Mouse (Mus musculus) kidney, embryonic 14.5 days (tissue): ENCODE measurements at regions not wholly inside any gene's neighbourhood (a gene's known extent, or its start where the extent isn't known, plus 50 kb on each side); places are given as distances from the start of the nearest gene placed in this dataset.

Source experiments
- ATAC-seq: fragments of 200-750 bp; cut with Nextera tagmentation; 2 replicates; pipeline ENCODE4 v1.8.0; 2017; ENCODE audit warnings: moderate number of reproducible peaks, mild to moderate bottlenecking, moderate TSS enrichment, moderate library complexity; ENCODE audit not compliant: low FRiP score, low TSS enrichment
- H3K27ac ChIP-seq: fragments of 300-500 bp; sonication (generic); 2 replicates; pipeline ENCODE4 v1.5.1; 2014; ENCODE audit warnings: low read depth, mild to moderate bottlenecking, low read length, moderate library complexity, mixed read lengths
- H3K27me3 ChIP-seq: fragments of 300-500 bp; sonication (generic); 2 replicates; pipeline ENCODE4 v1.6.1; 2014; ENCODE audit warnings: mild to moderate bottlenecking, low read length; ENCODE audit not compliant: control insufficient read depth, insufficient read depth
- H3K36me3 ChIP-seq: fragments of 300-500 bp; sonication (generic); 2 replicates; pipeline ENCODE4 v1.6.1; 2014; ENCODE audit warnings: low read length, mixed read lengths; ENCODE audit not compliant: control insufficient read depth, insufficient read depth
- H3K4me1 ChIP-seq: fragments of 300-500 bp; sonication (generic); 2 replicates; pipeline ENCODE4 v1.6.1; 2014; ENCODE audit warnings: low read length, mixed read lengths; ENCODE audit not compliant: control insufficient read depth, insufficient read depth
- H3K4me2 ChIP-seq: fragments of 300-500 bp; sonication (generic); replicated peaks from 2 replicates; pipeline ENCODE4 v1.6.1; 2014; ENCODE audit warnings: low read depth, mild to moderate bottlenecking, low read length
- H3K4me3 ChIP-seq: fragments of 300-500 bp; sonication (generic); 2 replicates; pipeline ENCODE4 v1.5.1; 2014; ENCODE audit warnings: mild to moderate bottlenecking, low read length
- H3K9ac ChIP-seq: fragments of 300-500 bp; sonication (generic); 2 replicates; pipeline ENCODE4 v1.6.1; 2014; ENCODE audit warnings: low read depth, mild to moderate bottlenecking, low read length, moderate library complexity
- H3K9me3 ChIP-seq: fragments of 300-500 bp; sonication (generic); 2 replicates; pipeline ENCODE4 v1.6.1; 2016; ENCODE audit warnings: low read length; ENCODE audit not compliant: control insufficient read depth
- WGBS: fragments of 180-500 bp; shearing (Covaris S2); extraction: QIAGEN DNeasy Blood & Tissue Kit; methylation state at CpG from one replicate; pipeline ENCODE4 v1.1.7; 2014; 5-methylcytosine and 5-hydroxymethylcytosine counted together

DNA sequence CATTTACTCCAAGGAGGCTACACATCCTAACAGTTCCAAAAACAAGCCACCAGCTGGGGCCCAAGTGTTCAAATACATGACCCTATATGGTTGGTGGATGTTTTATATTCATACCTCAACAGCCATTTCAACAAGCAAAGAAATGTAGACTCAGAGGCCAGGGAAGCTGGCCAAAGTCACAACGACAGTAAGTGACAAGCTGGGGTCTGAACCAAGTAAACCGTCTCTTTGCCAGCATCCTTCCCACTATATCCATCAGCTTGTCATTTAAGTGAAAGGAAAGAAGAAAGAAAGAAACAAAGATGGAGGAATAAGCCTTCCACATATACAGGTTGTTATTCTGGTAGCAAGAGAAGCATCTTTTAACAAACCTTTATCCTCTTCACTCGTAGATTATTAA lies 371.7 kb upstream of the Dynlrb2 start:
- ATAC-seq, result no peak
- Histone ChIP-seq H3K4me2 (no peak overlapping the region), H3K27me3 (no peaks in the 10 kb centered on the region), H3K9me3 (no peaks in the 10 kb centered on the region), H3K36me3 (no peaks in the 10 kb centered on the region), H3K4me3 (no peak overlapping the region), H3K4me1 (no peaks in the 10 kb centered on the region), H3K27ac (no peak overlapping the region), H3K9ac (no peak overlapping the region)
- WGBS, result 76% methylated on average over 3 of the region's 3 CpGs

DNA sequence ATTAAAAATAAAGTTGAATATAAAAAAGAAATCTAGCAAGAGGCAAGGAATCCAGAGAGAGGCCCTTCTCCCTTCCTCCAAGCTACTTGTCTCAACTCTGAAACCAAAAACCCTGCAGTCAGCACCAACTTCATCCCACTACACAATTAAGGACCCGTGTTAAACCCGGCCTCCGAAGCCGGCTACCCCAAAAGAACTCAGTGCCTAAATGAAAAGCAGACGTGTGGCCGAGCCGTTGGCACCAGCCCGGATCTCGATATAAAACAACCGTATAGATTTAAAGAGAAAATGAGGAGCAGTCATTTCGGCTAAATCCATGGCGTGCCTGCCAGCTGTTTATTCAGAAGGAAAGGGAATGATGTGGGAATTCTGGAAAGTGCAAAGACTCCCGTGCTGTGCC lies 384.7 kb upstream of the Dynlrb2 start:
- H3K27me3 ChIP-seq, result no peaks in the 10 kb centered on the region
- no peak overlapping the region for H3K9ac ChIP-seq
- no peak for ATAC-seq
- no peaks in the 10 kb centered on the region for H3K9me3 ChIP-seq
- H3K36me3 ChIP-seq, result no peaks in the 10 kb centered on the region
- H3K4me1 ChIP-seq, result peaks cover 2% of the 10 kb centered on the region; the same call in 1 of the 2 replicates
- 87% methylated on average over 13 of the region's 13 CpGs for WGBS
- no peak overlapping the region for H3K4me3 ChIP-seq
- no peak overlapping the region for H3K27ac ChIP-seq
- no peak overlapping the region for H3K4me2 ChIP-seq

GRCm38 (mm10) chr8:116117919-116118318 lies 386.9 kb upstream of the Dynlrb2 start:
- Histone ChIP-seq H3K4me2 (no peak overlapping the region), H3K4me1 (peaks cover 2% of the 10 kb centered on the region; the same call in 1 of the 2 replicates), H3K27ac (no peak overlapping the region), H3K9me3 (no peaks in the 10 kb centered on the region), H3K9ac (no peak overlapping the region), H3K4me3 (no peak overlapping the region), H3K36me3 (no peaks in the 10 kb centered on the region), H3K27me3 (no peaks in the 10 kb centered on the region)
- whole genome bisulfite sequencing, result 95% methylated on average over 2 of the region's 2 CpGs
- no peak for ATAC-seq

DNA sequence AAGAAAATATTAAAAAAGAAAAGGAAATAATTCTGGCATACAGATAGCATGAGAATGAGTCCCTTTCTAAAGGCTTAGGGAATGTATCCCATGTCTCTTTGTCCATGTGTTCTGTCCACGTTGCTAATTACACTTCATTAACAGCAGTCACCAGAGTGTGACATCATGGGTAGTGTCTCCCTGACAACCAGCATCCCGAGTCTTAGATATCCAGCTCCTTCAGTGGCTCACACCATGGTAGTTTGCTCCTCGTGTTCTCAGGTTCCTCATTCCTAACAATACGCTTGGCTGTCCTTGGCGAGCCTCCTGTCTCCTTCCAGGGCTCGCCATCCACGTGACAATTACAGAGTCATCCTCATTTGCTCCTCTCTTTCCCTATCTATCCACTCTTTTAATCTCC lies 388.1 kb upstream of the Dynlrb2 start:
- H3K9ac ChIP-seq, result no peak overlapping the region
- peak; percentile 55; the same call in 1 of the 2 replicates for ATAC-seq
- no peaks in the 10 kb centered on the region for H3K36me3 ChIP-seq
- 35% methylated on average over 7 of the region's 7 CpGs for WGBS
- H3K4me1 ChIP-seq, result peaks cover 2% of the 10 kb centered on the region; the same call in 1 of the 2 replicates
- H3K4me2 ChIP-seq, result no peak overlapping the region
- H3K27me3 ChIP-seq, result no peaks in the 10 kb centered on the region
- no peaks in the 10 kb centered on the region for H3K9me3 ChIP-seq
- H3K4me3 ChIP-seq, result no peak overlapping the region
- H3K27ac ChIP-seq, result no peak overlapping the region

- H3K27ac ChIP-seq, result no peak overlapping the region; the same call in 1 of the 2 replicates
- no peak overlapping the region for H3K4me3 ChIP-seq
- no peak overlapping the region for H3K9ac ChIP-seq
- WGBS, result 48% methylated on average over 18 of the region's 18 CpGs
- no peaks in the 10 kb centered on the region for H3K9me3 ChIP-seq
- ATAC-seq, result peak; percentile 88
- H3K36me3 ChIP-seq, result no peaks in the 10 kb centered on the region
- H3K27me3 ChIP-seq, result no peaks in the 10 kb centered on the region
- peak overlapping the region; percentile 5; the same call in 1 of the 2 replicates for H3K4me2 ChIP-seq
- H3K4me1 ChIP-seq, result peaks cover 2% of the 10 kb centered on the region; the same call in 1 of the 2 replicates
Measured at GRCm38 (mm10) chr8:116115811-116116372, 388.9 kb upstream of the Dynlrb2 start.

DNA sequence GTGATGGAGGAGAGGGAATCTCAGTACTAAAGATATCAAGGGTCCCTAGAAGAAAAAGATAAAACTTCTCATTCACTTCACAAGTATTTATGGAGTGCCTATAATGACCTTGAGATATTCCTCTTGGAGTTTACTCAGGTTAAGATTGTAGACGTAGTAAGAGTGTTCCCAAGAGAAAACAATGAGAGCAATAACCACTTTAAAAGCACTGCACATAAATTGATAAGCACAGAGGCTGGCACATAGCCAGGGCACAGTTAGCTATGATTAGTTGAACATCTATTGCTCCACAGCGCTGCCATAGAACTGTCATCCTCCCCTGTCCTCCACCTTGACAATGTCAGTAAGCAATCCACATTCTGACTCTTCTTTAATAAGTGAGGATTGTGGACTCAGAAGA lies 389.8 kb upstream of the Dynlrb2 start:
- no peaks in the 10 kb centered on the region for H3K9me3 ChIP-seq
- no peak overlapping the region for H3K9ac ChIP-seq
- no peak for ATAC-seq
- no peaks in the 10 kb centered on the region for H3K27me3 ChIP-seq
- no peak overlapping the region for H3K4me2 ChIP-seq
- WGBS, result 68% methylated on average over 2 of the region's 2 CpGs
- H3K4me1 ChIP-seq, result peaks cover 2% of the 10 kb centered on the region; the same call in 1 of the 2 replicates
- no peak overlapping the region for H3K27ac ChIP-seq
- H3K4me3 ChIP-seq, result no peak overlapping the region
- H3K36me3 ChIP-seq, result no peaks in the 10 kb centered on the region

DNA sequence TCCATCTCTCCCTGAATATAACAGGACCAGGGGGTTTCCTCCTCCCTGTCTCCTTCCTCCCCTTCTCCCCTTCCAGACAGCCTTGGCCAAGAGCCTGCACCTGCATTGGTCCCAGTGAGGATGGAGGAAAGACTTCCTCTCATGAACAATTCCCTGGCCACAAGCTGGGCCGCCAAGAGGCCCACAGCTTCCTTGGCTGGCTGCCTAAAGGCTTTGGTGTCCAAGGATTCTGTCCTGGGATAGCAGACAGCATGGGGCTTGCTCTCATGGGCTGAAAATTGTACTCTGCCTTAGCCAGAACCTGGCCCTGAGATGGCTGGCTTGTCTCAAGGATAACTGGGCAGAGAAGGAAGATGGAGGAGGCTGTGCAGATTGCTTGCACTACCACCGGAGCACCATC lies 390.3 kb upstream of the Dynlrb2 start:
- Histone ChIP-seq H3K9me3 (no peaks in the 10 kb centered on the region), H3K4me3 (no peak overlapping the region), H3K27ac (no peak overlapping the region), H3K4me1 (peaks cover 2% of the 10 kb centered on the region; the same call in 1 of the 2 replicates), H3K27me3 (no peaks in the 10 kb centered on the region), H3K36me3 (no peaks in the 10 kb centered on the region), H3K9ac (no peak overlapping the region), H3K4me2 (no peak overlapping the region)
- 73% methylated on average over 2 of the region's 2 CpGs for WGBS
- no peak for ATAC-seq

DNA sequence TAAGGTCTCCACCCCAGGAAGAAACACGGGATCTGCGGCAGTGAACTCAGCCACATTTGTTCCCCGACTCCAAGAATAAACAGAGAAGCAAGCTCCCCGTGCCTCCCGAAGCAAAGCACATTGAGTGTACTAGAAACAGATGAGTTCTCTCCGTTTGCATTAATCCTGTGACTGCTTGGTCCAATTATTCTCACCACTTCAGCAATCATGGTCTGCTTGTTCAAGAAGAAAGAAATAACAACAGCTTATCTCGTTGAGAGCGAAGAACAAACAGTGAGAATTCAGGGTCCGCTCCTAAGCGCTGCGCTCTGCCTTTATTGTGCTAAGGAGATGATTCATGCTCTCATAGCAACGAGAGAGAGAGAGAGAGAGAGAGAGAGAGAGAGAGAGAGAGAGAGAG lies 393.6 kb upstream of the Dynlrb2 start:
- 55% methylated on average over 12 of the region's 12 CpGs for WGBS
- Histone ChIP-seq H3K27ac (no peak overlapping the region), H3K36me3 (no peaks in the 10 kb centered on the region), H3K4me3 (no peak overlapping the region), H3K4me2 (no peak overlapping the region), H3K9ac (no peak overlapping the region), H3K27me3 (no peaks in the 10 kb centered on the region), H3K9me3 (no peaks in the 10 kb centered on the region), H3K4me1 (no peaks in the 10 kb centered on the region; the same call in 1 of the 2 replicates)
- ATAC-seq, result no peak

DNA sequence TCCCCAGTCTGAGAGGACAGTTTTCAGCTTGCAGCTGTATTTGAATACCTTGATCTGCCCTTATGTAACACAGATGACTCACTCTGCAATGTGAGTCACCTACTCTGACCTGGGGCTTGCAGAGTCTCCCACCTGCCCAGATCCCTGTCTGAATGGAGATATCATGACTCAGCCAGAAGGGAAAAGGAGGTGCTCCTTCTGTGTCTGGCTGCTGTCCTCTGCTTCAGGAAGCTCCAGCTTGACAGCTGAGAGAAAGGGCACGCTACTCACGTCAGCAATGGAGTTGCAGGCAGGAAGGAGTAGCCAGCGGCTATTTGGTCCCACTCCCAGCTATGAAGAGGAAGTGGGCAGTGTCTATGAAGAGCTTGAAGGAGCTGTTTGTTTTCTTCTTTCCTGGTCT lies 389.1 kb upstream of the Maf start:
- 40% methylated on average over 3 of the region's 3 CpGs for WGBS
- no peaks in the 10 kb centered on the region for H3K4me1 ChIP-seq
- H3K36me3 ChIP-seq, result no peaks in the 10 kb centered on the region
- H3K27ac ChIP-seq, result no peak overlapping the region
- H3K4me3 ChIP-seq, result no peak overlapping the region
- H3K27me3 ChIP-seq, result no peaks in the 10 kb centered on the region
- no peak for ATAC-seq
- no peak overlapping the region for H3K9ac ChIP-seq
- no peak overlapping the region for H3K4me2 ChIP-seq
- no peaks in the 10 kb centered on the region for H3K9me3 ChIP-seq
